Mouse (Mus musculus): ENCODE measurements at regions not wholly inside any gene's neighbourhood (a gene's known extent, or its start where the extent isn't known, plus 50 kb on each side); places are given as distances from the start of the nearest gene placed in this dataset.

DNA sequence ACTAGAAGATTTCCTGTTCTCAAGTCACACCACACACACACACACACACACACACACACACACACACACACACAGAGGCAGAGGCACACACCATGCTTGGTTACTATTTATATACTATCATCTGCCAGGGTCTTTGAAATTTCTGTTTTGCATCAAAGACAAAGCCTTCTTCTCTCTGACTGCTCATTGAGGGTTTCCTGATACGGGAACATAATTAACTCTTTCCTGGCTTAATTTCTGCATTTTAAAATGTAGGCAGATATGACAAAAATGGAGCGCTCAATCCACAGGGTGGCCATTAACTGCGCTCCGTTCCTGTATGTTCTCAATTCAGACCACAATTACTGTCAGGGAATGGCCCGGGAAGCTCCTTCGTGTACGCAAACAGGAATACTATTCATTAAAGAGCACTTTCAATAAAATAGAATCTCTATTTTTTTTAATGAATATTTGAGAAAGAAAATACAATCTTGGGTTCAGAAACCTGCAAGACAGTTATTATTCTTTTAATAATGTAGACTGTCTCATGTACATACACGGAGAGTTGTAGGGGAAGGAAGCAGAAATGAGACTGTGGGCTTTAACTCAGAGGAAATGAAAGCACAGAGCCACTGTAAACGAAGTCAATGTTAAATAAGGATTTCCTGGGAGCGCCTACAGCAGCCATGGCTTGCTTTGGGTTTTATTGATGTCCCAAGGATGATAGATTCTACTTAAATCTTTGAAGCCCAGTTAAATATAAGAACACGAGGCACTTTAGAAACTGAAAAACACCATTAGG lies 300.5 kb upstream of the Galnt5 start:
- no peak for TF ChIP-seq POLR2A (IDR thresholded peaks at IDR 0.05; ENCODE audit: control insufficient read depth, extremely low read depth, insufficient read depth, low read length, poor library complexity)
- TF ChIP-seq CTCF (IDR thresholded peaks at IDR 0.05; ENCODE audit: borderline replicate concordance, control insufficient read depth, extremely low read depth, insufficient read depth, low read length, poor library complexity): no peak
